Comparison of ENCODE assay signal across 10 mouse cellular contexts in the genomic region with DNA sequence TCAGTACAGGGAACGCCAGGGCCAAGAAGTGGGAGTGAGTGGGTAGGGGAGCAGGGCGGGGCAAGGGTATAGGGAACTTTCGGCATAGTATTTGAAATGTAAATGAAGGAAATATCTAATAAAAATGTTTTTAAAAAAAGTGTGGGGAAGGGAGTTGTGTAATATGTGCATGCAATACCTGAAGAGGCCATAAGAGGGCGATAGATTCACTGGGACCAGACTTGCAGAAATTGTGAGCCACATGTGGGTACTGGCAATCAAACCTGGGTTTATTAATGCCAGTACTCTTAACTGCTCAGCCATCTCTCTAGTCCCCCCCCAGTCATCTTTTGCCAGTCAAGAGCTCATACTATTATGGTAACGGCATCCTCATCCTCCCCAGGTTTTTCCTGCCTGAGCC. TPM values are rescaled to one million over a fixed set of nuclear protein-coding genes. Genes with fewer than 3 reads are reported as not detected.
DNase-seq lines count a peak whose midpoint lies in the region; ATAC-seq and TF ChIP-seq lines count a peak whose summit lies in the region.
"Had no signal": no experiment of that assay in that cellular context is flagged by ENCODE, and none has a peak within 500 bp of the region (broad histone marks: within the 10 kb centered on the region; RNA-seq: fewer than 3 reads in every experiment).

No protein-coding gene starts in this region.

- TF ChIP-seq EP300 in stomach, postnatal 0 days (optimal IDR thresholded peaks at IDR 0.05), result no peak

- no peaks in the 10 kb centered on the region for H3K27me3 ChIP-seq in stomach, postnatal 0 days (ENCODE audit: control insufficient read depth, insufficient read depth, low read length)
- H3K27me3 ChIP-seq: hindbrain, embryonic 15.5 days; neural tube, embryonic 13.5 days had no signal

- peak; percentile 5 to 66 for DNase-seq in adrenal gland, adult (ENCODE audit: inconsistent age in 2 of 2, low spot score in 1 of 2)
- no peak for DNase-seq in adrenal gland, postnatal 4 days (ENCODE audit: low spot score in 2 of 2)
- peak; percentile 5 for DNase-seq in layer of hippocampus, adult 11-12 months (ENCODE audit: low spot score)
- no peak for DNase-seq in layer of hippocampus, adult 9-11 months
- peak; percentile 47 for DNase-seq in adipocyte (ENCODE audit: low spot score)
- DNase-seq in kidney, postnatal 10 days, result peak; percentile 20
- peak; percentile 16 for DNase-seq in stomach, postnatal 0 days (ENCODE audit: low spot score)
- DNase-seq in left cerebral cortex, adult 11 months (ENCODE audit: low spot score), result no peak

- no peak for ATAC-seq in stomach, postnatal 0 days (ENCODE audit: low FRiP score, low TSS enrichment)

- 33% methylated on average over 5 of the region's 5 CpGs for WGBS in stomach, postnatal 0 days

- TF ChIP-seq CTCF in stomach, postnatal 0 days (IDR thresholded peaks at IDR 0.05; ENCODE audit: low read depth), result peak; percentile 75

- H3K9me3 ChIP-seq in stomach, postnatal 0 days (ENCODE audit: control insufficient read depth, low read length), result no peaks in the 10 kb centered on the region
- H3K9me3 ChIP-seq: hindbrain, embryonic 15.5 days; neural tube, embryonic 13.5 days had no signal

- no peak overlapping the region for H3K4me3 ChIP-seq in stomach, postnatal 0 days (ENCODE audit: low read depth, low read length)
- H3K4me3 ChIP-seq: hindbrain, embryonic 15.5 days; neural tube, embryonic 13.5 days had no signal

- H3K4me1 ChIP-seq in stomach, postnatal 0 days (replicated peaks; ENCODE audit: control insufficient read depth, insufficient read depth), result no peaks in the 10 kb centered on the region
- H3K4me1 ChIP-seq: hindbrain, embryonic 15.5 days; neural tube, embryonic 13.5 days had no signal

- H3K27ac ChIP-seq in stomach, postnatal 0 days (replicated peaks), result no peak overlapping the region
- H3K27ac ChIP-seq: hindbrain, embryonic 15.5 days; neural tube, embryonic 13.5 days had no signal

- no peak overlapping the region for H3K4me2 ChIP-seq in stomach, postnatal 0 days (replicated peaks; ENCODE audit: low read depth)
- H3K4me2 ChIP-seq: hindbrain, embryonic 15.5 days; neural tube, embryonic 13.5 days had no signal

- no peak overlapping the region for H3K9ac ChIP-seq in stomach, postnatal 0 days (ENCODE audit: low read length)
- H3K9ac ChIP-seq: hindbrain, embryonic 15.5 days; neural tube, embryonic 13.5 days had no signal

- no peaks in the 10 kb centered on the region for H3K36me3 ChIP-seq in stomach, postnatal 0 days (ENCODE audit: control insufficient read depth, insufficient read depth, low read length)
- H3K36me3 ChIP-seq: hindbrain, embryonic 15.5 days; neural tube, embryonic 13.5 days had no signal

RNA-seq across cellular contexts. Expression of a gene that starts 12.4 kb away (rescaled TPM):
- 10 to 100 TPM in 1 of 2 experiments, 1 to 10 TPM in 1; 1.2 to 35.5 TPM for total RNA-seq in adrenal gland, postnatal 4 days (2021)
- 0.19 and 0.21 TPM in 2 replicates for polyA plus RNA-seq in stomach, postnatal 0 days (2015; fragmentation: Nextera tagmentation; extraction: Ambion mirVana)
- polyA plus RNA-seq: neural tube, embryonic 13.5 days had no signal

RNA-seq across cellular contexts. Expression of a gene that starts 52.5 kb away (rescaled TPM):
- total RNA-seq in adrenal gland, postnatal 4 days (2021), result 10 to 100 TPM in 1 of 2 experiments, 1 to 10 TPM in 1; 1.3 to 16.5 TPM
- polyA plus RNA-seq in stomach, postnatal 0 days (2015; fragmentation: Nextera tagmentation; extraction: Ambion mirVana), result 0.15 and 0.25 TPM in 2 replicates

Comparison
In these comparisons a context has a peak if more than half of its experiments do, and no peak if none do; other contexts are left out.
1. DNase-seq: peak in adrenal gland, adult (2 of 2), layer of hippocampus, adult 11-12 months (single experiment), adipocyte (single experiment), kidney, postnatal 10 days (single experiment) and stomach, postnatal 0 days (single experiment); none in adrenal gland, postnatal 4 days (0 of 2), layer of hippocampus, adult 9-11 months (single experiment) and left cerebral cortex, adult 11 months (single experiment).